Mouse (Mus musculus) liver, embryonic 16.5 days (tissue): ENCODE results near the gene Cnksr3. TPM values are rescaled to one million over a fixed set of nuclear protein-coding genes. Genes with fewer than 3 reads are reported as not detected.
A peak's percentile ranks its signal among the peaks of the same experiment; 100 is the strongest.

Source experiments
- ATAC-seq: fragments of 200-750 bp; cut with Nextera tagmentation; 2 replicates; pipeline ENCODE4 v1.8.0; 2017; ENCODE audit warnings: low read depth, mild to moderate bottlenecking, moderate number of reproducible peaks, moderate library complexity
- H3K27ac ChIP-seq: fragments of 300-500 bp; sonication (generic); 2 replicates; pipeline ENCODE4 v1.5.1; 2014; ENCODE audit warnings: mild to moderate bottlenecking, low read length
- H3K27me3 ChIP-seq: fragments of 300-500 bp; sonication (generic); 2 replicates; pipeline ENCODE4 v1.6.1; 2014; ENCODE audit warnings: low read depth, low read length, mixed read lengths; ENCODE audit not compliant: control insufficient read depth, insufficient read depth
- H3K36me3 ChIP-seq: fragments of 300-500 bp; sonication (generic); 2 replicates; pipeline ENCODE4 v1.6.1; 2014; ENCODE audit warnings: mild to moderate bottlenecking; ENCODE audit not compliant: control insufficient read depth, insufficient read depth
- H3K4me1 ChIP-seq: fragments of 300-500 bp; sonication (generic); 2 replicates; pipeline ENCODE4 v1.6.1; 2014; ENCODE audit warnings: low read depth, low read length, mixed read lengths; ENCODE audit not compliant: control insufficient read depth
- H3K4me2 ChIP-seq: fragments of 300-500 bp; sonication (generic); 2 replicates; pipeline ENCODE4 v1.6.1; 2014; ENCODE audit warnings: low read depth, low read length, mixed read lengths
- H3K4me3 ChIP-seq: fragments of 300-500 bp; sonication (generic); 2 replicates; pipeline ENCODE4 v1.5.1; 2014; ENCODE audit warnings: low read depth, mild to moderate bottlenecking, low read length
- H3K9ac ChIP-seq: fragments of 300-500 bp; sonication (generic); 2 replicates; pipeline ENCODE4 v1.6.1; 2014; ENCODE audit warnings: low read depth, low read length
- H3K9me3 ChIP-seq: fragments of 300-500 bp; sonication (generic); replicated peaks from 2 replicates; pipeline ENCODE4 v1.6.1; 2016; ENCODE audit warnings: low read length; ENCODE audit not compliant: control insufficient read depth
- WGBS: fragments of 180-500 bp; shearing (Covaris S2); extraction: QIAGEN DNeasy Blood & Tissue Kit; methylation state at CpG from one replicate; pipeline ENCODE4 v1.1.7; 2014; ENCODE audit not compliant: insufficient replicate concordance; 5-methylcytosine and 5-hydroxymethylcytosine counted together
- polyA plus RNA-seq: library from polyadenylated mRNA; unstranded; fragments of >200 nt; fragmentation: Nextera tagmentation; extraction: Ambion mirVana; gene quantifications from 2 replicates; pipeline ENCODE4 v1.2.1, GENCODE M21; 2015

Gene Cnksr3
- polyA plus RNA-seq, 1 experiment from 2014 or later, result 5.2 TPM

DNA sequence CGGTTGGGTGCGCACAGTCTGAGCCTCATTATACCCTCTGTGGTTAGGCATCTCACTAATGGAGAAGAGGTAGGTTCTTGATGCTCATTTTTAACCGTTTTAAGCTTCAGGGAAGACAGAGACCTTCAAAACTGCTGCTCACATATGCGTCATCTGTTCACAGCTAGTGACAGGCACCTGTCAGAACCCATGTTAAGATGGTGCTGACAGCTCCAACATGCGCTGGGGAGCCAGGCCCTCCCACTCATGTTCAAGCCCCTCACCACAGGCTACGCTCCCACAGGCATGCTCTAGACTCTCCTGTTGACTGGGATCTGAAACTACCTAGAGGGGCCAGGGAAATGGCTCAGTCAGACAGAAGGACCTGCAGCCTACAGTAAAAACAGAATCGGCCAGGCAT, 11.4 kb downstream of the Cnksr3 start:
- H3K36me3 ChIP-seq, result no peaks in the 10 kb centered on the region

DNA sequence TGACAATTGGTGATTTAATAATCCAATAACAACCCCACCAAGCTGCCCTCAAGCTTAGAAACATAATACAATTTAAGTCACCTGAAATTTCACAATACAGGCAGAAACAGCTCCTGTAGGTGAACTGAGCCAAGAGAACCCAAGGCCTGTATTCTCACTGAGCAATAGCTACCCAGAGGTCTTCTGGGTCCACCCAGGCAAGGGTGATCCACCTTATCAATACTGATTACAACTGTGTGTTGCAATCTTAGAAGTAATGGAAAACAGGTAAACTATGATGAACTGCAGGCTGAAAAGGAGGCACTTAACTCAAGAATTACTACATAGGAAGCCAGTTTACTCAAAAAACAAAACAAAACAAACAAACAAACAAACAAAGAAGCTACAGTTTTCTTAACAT, 13.8 kb downstream of the Cnksr3 start:
- no peaks in the 10 kb centered on the region for H3K27me3 ChIP-seq
- ATAC-seq, result no peak; the same call in 1 of the 2 replicates
- peaks cover 25% of the 10 kb centered on the region for H3K4me1 ChIP-seq
- no peak overlapping the region for H3K9ac ChIP-seq
- H3K27ac ChIP-seq, result no peak overlapping the region
- H3K36me3 ChIP-seq, result no peaks in the 10 kb centered on the region
- no peak overlapping the region for H3K4me3 ChIP-seq
- no peak overlapping the region for H3K4me2 ChIP-seq
- no peaks in the 10 kb centered on the region for H3K9me3 ChIP-seq

More for the DNA sequence above, 11.4 kb downstream of the Cnksr3 start:
- Histone ChIP-seq H3K4me3 (no peak overlapping the region), H3K9ac (no peak overlapping the region), H3K4me1 (peaks cover 21% of the 10 kb centered on the region), H3K9me3 (no peaks in the 10 kb centered on the region), H3K27me3 (no peaks in the 10 kb centered on the region), H3K27ac (no peak overlapping the region), H3K4me2 (no peak overlapping the region)
- 71% methylated on average over 7 of the region's 7 CpGs for WGBS
- no peak for ATAC-seq

DNA sequence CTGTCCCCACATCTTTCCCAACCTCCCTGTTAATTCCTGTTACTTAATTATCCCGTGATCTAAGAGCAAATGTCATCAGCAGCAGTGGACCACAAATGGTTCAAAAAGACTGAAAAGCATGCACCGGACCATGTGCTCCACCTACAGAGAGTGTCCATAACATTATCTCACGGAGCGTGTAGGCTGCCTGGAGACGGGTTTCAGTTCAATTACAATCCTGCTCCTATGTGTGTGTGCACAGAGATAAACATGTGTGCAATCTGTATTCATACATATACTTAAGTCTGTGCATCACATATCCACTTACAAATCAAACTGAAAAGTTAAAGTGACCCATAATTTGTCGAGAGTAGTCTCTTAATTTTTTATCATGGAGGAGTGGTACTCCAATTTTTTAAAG, 14.3 kb downstream of the Cnksr3 start:
- no peaks in the 10 kb centered on the region for H3K9me3 ChIP-seq
- WGBS, result 38% methylated on average over 6 of the region's 6 CpGs
- H3K4me1 ChIP-seq, result peaks cover 25% of the 10 kb centered on the region
- no peaks in the 10 kb centered on the region for H3K36me3 ChIP-seq
- 0 out of 2 replicates have a peak, but pooled peaks have one; percentile 37 for ATAC-seq
- H3K4me2 ChIP-seq, result no peak overlapping the region
- no peak overlapping the region for H3K9ac ChIP-seq
- no peak overlapping the region for H3K27ac ChIP-seq
- no peaks in the 10 kb centered on the region for H3K27me3 ChIP-seq
- no peak overlapping the region for H3K4me3 ChIP-seq

DNA sequence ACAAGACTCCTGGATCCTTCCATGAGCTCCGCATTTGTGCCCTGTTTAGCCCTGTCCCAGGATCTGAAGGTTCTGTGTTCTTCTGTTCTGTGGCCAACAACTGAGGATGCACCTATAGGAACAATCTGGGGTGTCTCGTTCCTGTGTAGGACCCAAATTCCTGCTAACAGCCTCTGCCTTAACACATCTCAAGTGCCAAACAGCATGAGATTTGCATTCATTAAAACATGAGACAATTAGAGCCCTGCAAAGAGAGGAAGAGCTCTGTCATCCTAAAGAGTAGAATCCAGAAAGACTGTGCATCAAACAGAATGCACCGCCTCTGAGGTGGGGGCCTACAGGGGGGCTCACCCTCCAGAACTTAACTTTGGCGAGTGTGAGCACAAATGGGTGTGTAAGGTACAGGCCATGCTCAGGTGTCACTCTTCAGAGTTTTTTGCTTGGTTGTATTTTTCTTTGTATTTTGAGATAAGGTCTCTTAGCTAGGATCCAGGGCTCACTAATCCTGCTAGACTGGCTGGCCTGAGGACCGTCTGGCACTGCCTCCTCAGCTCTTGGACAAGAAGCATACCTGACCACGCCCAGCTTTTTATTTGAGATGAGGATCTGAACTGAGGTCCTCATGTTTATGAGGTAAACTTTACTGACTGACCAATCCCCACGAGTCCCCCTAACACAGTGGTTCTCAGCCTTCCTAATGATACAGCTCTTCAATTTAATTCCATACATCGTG, 15.2 kb downstream of the Cnksr3 start:
- H3K4me2 ChIP-seq, result no peak overlapping the region
- H3K9me3 ChIP-seq, result no peaks in the 10 kb centered on the region
- no peaks in the 10 kb centered on the region for H3K36me3 ChIP-seq
- H3K27ac ChIP-seq, result no peak overlapping the region
- peaks cover 26% of the 10 kb centered on the region for H3K4me1 ChIP-seq
- H3K4me3 ChIP-seq, result no peak overlapping the region
- no peaks in the 10 kb centered on the region for H3K27me3 ChIP-seq
- no peak for ATAC-seq
- H3K9ac ChIP-seq, result no peak overlapping the region
- WGBS, result 69% methylated on average over 8 of the region's 8 CpGs

DNA sequence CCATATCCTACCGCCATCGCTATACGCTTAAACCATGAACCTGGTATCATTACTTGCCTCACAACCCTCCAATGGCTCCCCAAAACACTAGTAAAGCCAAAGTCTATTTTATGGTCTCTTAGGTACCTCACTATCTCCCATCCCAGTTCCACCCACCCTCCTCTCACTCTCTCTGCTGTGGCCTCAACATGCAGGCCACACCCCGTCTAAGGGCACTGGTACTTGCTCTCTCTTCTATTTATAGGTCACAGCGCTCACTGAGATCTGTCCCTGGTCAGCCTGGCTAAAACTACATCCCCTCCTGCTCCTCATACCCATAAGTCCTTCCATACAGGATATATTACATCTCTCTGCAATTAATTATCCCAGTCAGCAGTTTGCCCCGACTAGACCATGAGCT, 16.1 kb downstream of the Cnksr3 start:
- no peaks in the 10 kb centered on the region for H3K27me3 ChIP-seq
- H3K27ac ChIP-seq, result no peak overlapping the region
- H3K4me3 ChIP-seq, result no peak overlapping the region
- H3K36me3 ChIP-seq, result no peaks in the 10 kb centered on the region
- no peaks in the 10 kb centered on the region for H3K9me3 ChIP-seq
- peaks cover 29% of the 10 kb centered on the region for H3K4me1 ChIP-seq
- H3K4me2 ChIP-seq, result no peak overlapping the region
- 50% methylated on average over 6 of the region's 6 CpGs for WGBS
- ATAC-seq, result peak; percentile 60
- H3K9ac ChIP-seq, result no peak overlapping the region

DNA sequence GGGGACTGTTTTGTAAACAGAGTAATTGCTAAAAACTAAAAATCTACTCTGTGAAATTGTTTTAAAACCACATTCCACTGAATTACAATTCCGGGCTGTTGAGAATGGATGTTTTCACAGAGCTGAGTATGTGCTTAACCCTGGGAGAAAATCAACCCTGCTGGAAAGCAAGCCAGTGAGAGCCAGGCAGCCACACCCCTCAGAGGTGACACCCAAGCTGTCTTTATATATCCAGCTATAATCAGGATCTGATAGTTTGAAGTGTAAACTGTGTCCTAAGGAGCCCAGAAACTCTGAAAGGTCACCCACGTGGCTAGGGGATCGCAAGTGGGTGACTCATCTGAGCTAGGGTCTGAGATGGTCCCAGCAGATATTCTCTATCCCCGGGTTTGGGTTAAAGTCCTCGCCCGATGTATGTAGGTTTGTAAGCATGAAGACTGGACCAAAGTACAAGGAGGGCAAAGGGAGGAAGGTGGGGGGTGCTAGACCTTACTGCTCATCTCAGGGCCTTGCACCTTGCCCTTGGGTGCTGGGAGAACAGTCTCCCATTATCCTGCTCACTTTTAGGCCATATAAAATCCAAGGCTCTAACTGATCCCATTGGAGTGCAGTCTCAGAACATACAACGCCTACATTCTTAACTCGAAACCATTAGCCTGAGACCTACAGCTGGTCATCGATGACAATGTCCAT, 20.2 kb downstream of the Cnksr3 start:
- no peak overlapping the region for H3K9ac ChIP-seq
- no peaks in the 10 kb centered on the region for H3K27me3 ChIP-seq
- no peak for ATAC-seq
- no peak overlapping the region for H3K4me3 ChIP-seq
- 75% methylated on average over 9 of the region's 9 CpGs for WGBS
- peaks cover 27% of the 10 kb centered on the region for H3K4me1 ChIP-seq
- H3K9me3 ChIP-seq, result no peaks in the 10 kb centered on the region
- H3K4me2 ChIP-seq, result no peak overlapping the region
- no peak overlapping the region for H3K27ac ChIP-seq
- H3K36me3 ChIP-seq, result no peaks in the 10 kb centered on the region

DNA sequence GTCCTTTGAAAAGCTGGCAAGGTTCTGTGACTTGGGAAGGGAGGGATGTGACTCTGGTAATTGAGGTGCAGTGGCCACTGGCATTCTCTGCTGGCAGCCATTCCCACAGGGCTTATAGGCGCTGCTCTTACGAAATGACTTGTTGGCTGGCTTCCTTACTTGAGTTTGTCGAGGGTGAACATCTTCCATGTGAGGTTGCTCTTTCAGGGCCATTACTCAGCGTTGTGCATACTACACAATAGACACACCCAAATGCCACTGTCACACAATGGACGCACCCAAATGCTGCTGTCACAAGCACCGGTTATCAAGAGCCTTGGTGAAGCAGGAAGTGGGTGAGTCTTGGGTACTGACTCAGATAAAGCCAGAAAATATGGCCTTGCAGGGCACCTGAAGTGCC, 22.8 kb downstream of the Cnksr3 start:
- H3K4me3 ChIP-seq, result no peak overlapping the region
- 21% methylated on average over 6 of the region's 6 CpGs for WGBS
- H3K4me2 ChIP-seq, result no peak overlapping the region
- peak; percentile 51 for ATAC-seq
- no peaks in the 10 kb centered on the region for H3K27me3 ChIP-seq
- H3K9ac ChIP-seq, result no peak overlapping the region
- H3K4me1 ChIP-seq, result peaks cover 11% of the 10 kb centered on the region
- H3K36me3 ChIP-seq, result no peaks in the 10 kb centered on the region
- no peaks in the 10 kb centered on the region for H3K9me3 ChIP-seq
- H3K27ac ChIP-seq, result no peak overlapping the region

DNA sequence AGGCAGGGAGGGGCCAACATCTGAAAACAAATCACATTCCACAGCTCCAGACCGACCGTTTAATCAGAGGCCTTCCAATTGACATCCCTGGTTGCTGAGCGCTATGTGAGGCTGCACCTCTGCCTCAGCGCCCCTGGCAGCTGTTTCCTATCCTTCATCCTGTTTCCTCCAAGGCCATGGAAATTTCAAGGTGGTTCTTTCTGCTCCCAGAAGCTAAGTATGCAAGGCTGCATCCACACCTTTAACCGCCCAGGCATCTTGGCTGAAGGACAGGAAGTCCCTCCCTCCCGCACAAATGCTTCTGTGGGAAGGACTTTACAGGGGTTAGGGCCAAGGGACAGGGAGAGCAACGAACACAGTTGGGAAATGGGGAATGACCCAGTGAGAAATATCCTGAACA, 24.2 kb downstream of the Cnksr3 start:
- H3K4me3 ChIP-seq, result no peak overlapping the region
- no peaks in the 10 kb centered on the region for H3K36me3 ChIP-seq
- WGBS, result 62% methylated on average over 7 of the region's 7 CpGs
- no peak overlapping the region for H3K9ac ChIP-seq
- H3K9me3 ChIP-seq, result no peaks in the 10 kb centered on the region
- H3K4me1 ChIP-seq, result peaks cover 11% of the 10 kb centered on the region
- no peak for ATAC-seq
- no peak overlapping the region for H3K4me2 ChIP-seq
- H3K27me3 ChIP-seq, result no peaks in the 10 kb centered on the region
- H3K27ac ChIP-seq, result no peak overlapping the region

DNA sequence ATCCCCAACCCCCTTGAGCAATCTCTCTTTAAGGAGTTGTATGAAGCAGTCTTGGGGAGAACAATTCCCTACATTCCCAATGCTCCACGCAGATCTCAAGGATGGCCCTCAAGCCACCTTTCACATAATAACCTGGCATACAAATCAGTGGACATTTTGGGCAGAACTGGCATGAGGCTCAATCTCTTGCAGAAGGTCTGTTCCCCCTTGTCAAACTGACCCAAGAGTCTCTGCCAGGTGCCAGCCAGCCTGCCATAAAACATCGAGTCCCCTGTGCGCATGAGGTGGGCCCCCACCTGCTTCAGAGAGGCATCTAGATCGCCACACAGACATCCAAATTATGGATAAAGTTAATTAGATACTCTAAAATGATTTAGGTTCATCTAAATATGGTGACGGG, 25.0 kb downstream of the Cnksr3 start:
- no peak overlapping the region for H3K27ac ChIP-seq
- no peak overlapping the region for H3K9ac ChIP-seq
- WGBS, result 74% methylated on average over 5 of the region's 5 CpGs
- no peak overlapping the region for H3K4me2 ChIP-seq
- H3K36me3 ChIP-seq, result no peaks in the 10 kb centered on the region
- no peak for ATAC-seq
- H3K4me3 ChIP-seq, result no peak overlapping the region
- no peaks in the 10 kb centered on the region for H3K9me3 ChIP-seq
- H3K4me1 ChIP-seq, result peaks cover 11% of the 10 kb centered on the region
- no peaks in the 10 kb centered on the region for H3K27me3 ChIP-seq
